Mouse (Mus musculus) inflammation-experienced regulatory T-cells, adult 6 months (primary cell): ENCODE measurements around the gene Krtcap2. TPM values are rescaled to one million over a fixed set of nuclear protein-coding genes. Genes with fewer than 3 reads are reported as not detected.

Experiments
- ATAC-seq: one replicate; pipeline ENCODE4 v1.8.0; 2017
- polyA plus RNA-seq, 3 experiments: library from polyadenylated mRNA; unstranded; fragments of 100-300 nt; shearing (Covaris generic); gene quantifications; one replicate each; pipeline ENCODE4 v1.2.1; 2017

The Krtcap2 gene
- polyA plus RNA-seq, 3 experiments from 2014 or later = 271 to 458 (median 303) TPM

DNA sequence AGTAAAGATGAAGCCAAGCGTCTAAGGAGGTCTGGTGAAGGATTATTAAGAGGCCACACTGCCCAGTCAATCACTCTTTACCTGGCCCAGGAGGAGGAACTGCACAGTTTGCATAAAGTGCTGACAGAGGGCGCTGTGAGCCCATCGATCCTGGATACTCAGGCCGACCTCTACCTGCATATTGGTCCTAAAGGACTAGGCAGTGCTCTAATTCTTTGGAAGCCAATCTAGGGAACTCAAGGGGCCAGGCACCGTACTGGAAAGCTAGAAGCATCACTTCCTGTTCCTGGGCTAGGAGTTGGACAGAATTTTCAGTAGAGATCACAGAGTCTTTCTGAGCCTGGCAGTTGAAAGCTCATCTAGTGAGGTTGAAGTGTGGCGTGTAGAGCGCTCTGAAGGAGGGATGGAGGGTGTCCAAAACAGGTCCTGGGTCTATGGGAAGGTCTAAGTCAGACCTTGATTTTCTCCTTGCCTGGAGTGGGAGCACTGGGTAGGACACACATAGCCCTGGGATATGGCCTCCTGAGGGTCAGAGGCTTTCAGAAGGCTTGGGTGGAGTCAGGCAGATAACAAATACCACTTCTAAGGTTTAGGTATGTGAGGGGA lies 4.8 kb downstream of the Krtcap2 start:
- no peak for ATAC-seq

DNA sequence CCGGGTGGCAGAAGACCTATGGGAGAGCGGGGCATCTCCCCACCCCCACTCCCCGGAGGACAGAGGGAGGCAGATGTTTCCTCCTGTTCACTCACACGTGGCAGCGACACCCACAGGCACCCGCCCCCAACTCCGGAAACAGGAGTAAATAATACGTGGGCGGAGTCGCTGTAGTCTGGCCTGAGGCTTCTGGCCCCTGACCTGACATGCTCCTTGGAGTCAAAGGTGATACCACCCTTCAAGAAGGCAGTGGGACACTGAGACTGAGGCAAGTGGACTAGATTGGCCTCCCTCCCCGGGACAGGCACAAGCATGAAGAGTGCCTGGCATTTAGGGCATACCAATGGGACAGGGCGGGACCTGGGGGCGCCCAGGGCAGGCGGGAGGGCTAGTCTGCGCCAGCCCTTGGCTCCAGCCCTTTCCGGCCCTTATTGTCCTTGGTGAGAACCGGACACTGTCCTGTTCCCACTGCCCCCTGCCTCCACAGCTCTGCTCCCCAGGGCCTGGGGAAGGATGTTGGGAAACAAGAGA lies 5.7 kb downstream of the Krtcap2 start:
- peak; percentile 58 for ATAC-seq

- ATAC-seq = no peak
Observed at GRCm38 (mm10) chr3:89254994-89255393, 9.2 kb downstream of the Krtcap2 start.

- no peak for ATAC-seq
Observed at GRCm38 (mm10) chr3:89256177-89256576, 10.4 kb downstream of the Krtcap2 start.

DNA sequence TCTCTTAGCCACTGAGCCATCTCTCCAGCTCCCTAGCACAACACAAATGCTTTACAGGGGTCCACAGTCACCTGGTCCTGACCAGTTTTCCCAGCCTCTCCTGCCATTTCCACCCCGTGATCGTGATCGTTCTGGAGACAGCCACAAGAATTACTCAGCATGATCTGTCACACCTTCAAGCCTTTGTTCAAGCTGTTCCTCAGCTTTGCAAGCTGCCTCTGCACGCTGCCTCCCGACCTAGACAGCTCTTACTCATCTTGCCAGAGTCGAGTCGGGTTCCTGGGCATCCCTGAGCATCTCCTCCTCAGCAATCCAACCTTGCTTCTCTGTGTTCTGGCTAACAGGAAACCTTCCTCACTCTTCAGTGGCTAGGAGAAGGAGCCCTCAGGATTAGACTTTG lies 13.3 kb downstream of the Krtcap2 start, which contains the start of gene Dpm3:
Gene Dpm3, plus strand, starts transcription at position 283 of the 400 bp plus-strand sequence.
- ATAC-seq = no peak

DNA sequence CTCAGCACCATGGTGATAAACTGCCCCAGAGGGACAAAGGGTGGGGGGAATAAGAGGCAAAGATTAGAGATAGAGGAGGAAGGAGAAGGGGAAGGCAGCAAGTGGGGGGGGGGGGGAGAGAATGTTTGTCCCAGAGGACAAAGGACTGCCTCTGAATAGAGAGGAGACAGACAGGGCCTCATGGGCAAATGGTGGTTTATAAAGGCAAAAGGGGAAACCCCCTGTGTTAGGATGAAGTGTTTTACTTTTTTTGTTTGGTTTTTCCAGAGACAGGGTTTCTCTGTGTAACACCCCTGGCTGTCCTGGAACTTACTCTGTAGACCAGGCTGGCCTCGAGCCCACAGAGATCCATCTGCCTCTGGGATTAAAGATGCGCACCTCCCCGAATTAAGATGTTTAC lies 14.4 kb downstream of the Krtcap2 start:
- no peak for ATAC-seq

DNA sequence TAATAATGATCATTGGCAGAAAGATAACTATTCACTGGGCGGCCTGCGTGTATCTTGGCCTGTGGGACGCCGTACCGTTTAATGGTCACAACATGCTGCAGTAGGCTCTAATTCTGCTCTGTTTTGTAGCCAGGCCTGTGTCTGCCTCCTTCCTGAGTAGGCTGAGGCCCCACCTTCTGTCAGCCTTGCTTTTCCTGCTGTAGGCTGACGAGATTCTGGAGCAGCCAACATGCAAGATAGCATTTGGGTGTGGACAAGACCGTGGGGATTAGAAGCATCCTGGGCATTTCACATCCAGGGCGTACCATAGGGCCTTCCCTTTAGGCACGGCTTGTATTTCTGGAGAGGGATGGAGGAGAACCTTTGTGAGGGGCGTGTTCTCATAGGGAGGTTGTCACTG lies 16.7 kb downstream of the Krtcap2 start:
- ATAC-seq = no peak

DNA sequence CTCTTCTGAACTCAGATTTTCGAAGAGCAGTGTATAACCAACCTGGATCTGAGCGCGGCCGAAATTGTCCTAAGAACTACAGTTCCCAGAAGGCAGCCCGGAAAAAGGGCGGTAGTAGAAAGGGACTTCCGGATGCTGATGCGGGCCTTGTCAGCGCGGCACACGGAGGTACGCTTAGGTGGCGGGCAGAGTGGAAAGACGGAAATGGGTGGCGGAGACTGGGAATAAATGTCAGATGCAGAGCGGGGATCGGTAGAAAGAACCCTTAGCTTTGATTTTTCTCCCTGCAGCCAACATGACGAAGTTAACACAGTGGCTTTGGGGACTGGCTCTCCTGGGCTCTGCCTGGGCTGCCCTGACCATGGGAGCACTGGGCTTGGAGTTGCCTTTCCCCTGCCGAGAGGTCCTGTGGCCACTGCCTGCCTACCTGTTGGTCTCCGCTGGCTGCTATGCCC lies 20.7 kb downstream of the Krtcap2 start:
- peak; percentile 93 for ATAC-seq

GRCm38 (mm10) chr3:89268916-89269315 lies 23.1 kb downstream of the Krtcap2 start:
- ATAC-seq = no peak

GRCm38 (mm10) chr3:89270051-89270755 lies 24.4 kb downstream of the Krtcap2 start, which contains the start of gene Slc50a1:
Gene Slc50a1, minus strand, starts transcription at chr3:89270570.
- peak; percentile 77 for ATAC-seq

- ATAC-seq = no peak
Observed at GRCm38 (mm10) chr3:89270891-89271290, 25.1 kb downstream of the Krtcap2 start.

- no peak for ATAC-seq
Observed at GRCm38 (mm10) chr3:89271760-89272159, 26.0 kb downstream of the Krtcap2 start.

GRCm38 (mm10) chr3:89276061-89276460 lies 30.3 kb downstream of the Krtcap2 start:
- no peak for ATAC-seq

DNA sequence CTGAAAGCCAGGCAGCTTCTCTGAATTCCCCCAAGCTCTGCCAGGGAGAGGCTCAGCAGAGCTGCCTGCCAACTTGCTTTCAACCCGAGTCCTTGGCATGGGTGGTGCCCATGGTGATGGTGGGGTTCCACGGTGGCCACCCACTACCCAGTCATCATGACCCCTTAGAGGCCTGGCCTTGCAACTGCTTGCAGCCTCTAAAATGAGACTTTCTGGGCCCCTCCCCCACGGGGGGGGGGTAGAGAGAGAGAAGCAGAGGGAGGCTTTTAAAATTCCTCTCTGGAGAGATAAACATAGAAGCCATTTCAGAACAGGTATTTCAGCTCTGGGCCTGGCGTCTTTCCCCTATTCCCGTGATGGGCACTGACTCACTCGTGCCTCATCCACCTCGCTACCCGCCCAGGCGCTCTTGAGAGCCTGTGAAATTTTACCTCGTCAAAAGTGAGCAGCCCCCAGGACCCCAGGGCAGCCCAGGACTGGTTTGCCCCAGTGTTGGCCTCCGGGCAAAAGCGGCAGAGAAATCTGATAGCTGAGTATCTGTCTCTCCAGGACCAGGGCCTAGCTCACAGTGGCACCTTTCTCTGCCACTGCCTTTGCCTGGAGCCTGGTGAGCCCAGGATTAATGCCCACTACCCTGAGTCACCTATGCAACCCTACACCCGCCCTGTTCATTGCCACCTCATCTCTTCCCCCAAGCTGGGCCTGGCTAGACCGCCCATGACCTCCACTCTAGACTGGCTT lies 31.7 kb downstream of the Krtcap2 start:
- ATAC-seq = no peak

GRCm38 (mm10) chr3:89278107-89278506 lies 32.3 kb downstream of the Krtcap2 start:
- no peak for ATAC-seq

DNA sequence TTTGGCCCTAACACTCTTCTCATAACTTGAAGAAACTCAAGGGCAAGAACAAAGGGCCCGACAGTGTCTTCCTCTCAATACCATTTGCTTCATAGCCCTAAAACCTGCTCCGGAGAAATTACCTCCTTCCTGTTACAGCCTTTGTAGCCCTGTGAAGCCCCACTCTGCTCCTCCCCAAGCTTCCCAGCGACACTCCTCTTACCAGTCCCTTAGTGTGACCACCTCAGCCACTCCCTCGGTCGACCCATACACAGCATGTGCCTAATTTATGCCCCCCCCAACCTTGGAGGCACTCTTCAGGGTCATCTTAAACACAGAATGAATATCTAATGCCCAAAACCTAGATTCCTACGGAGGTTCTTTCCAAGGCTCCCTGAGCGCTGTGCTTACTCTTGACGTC lies 32.9 kb downstream of the Krtcap2 start:
- ATAC-seq = no peak

GRCm38 (mm10) chr3:89279153-89279890 lies 33.6 kb downstream of the Krtcap2 start:
- no peak for ATAC-seq

- no peak for ATAC-seq
Observed at GRCm38 (mm10) chr3:89280050-89280605, 34.4 kb downstream of the Krtcap2 start.

DNA sequence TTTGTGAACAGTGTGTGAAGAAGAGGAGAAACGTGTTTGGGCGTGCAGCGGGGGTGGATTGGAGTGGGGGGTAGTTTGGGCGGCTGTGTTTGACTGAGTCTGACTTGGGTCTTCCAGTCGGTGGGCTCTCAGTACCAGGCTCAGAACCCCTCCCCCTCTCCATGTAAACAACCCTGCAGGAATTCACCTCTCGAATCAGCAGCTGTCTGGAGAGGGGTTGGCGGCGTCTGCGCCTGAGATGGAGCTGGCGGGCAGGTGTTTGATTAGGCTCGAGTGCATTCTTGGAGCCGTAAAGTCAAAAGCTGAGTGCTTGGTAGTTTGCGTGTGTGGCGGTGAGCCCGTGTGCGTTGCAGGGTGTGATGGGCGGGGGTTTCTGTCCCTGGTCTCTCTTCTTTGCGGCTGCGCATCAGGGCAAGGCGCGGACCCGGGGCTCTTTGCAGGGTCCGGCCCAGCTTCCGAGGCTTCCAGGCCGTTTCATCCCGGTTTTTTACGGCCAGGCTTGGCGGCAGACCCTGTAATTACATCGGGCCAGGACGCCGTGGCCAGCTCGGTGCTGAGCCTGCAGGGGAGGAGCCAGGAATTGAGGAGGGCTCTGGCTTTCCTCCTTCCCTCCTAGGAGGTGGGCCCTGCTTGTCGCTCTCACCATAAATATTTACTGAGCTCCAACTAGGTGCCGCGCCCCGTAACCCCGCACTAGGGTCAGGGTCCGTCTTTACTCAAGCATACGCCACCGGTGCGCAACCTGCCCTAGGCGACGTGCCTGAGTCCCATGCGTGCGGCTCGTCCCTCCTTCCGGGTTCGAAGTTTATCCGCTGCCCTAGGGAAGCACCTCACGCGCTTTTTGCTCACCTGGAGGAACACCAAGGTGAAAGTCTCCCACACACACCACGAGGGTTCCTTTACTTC lies 35.1 kb downstream of the Krtcap2 start, which contains the start of gene Efna1:
Gene Efna1, minus strand, starts transcription at position 537 of the 906 bp plus-strand sequence.
- peak; percentile 33 for ATAC-seq

DNA sequence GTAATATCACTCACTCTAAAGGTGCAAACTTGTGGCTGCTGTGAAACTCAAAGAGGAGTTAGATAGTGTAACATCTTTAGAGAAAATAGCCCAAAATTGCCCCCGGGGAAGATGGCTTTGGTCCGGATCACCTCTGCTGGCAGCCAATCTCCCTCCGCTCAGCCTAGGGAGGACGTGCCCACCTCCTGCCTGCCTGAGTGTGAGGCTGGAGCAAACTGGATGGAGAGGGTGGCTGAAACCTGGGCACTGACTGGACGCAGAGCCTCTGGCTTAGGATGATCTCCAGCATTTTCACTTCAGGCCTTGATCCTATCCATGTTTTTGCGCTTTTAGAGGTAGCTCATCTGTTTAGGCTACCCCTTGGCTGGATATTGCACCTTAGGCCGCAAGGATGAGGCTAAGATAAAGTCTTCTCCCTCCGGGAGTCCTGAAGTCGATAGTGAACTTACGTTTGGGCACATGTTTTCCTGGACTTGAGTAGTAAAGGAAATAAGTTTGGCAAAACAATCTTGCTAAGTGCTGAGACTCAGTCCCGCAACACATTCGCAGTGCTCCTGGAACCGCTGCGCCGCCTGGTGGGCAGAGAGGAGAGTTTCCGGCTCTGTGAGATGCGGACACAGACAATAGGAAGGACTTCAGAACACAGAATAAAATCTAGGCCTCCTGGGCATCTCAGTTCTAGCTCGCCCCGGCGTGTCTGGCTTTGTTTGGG lies 36.0 kb downstream of the Krtcap2 start:
- peak; percentile 72 for ATAC-seq
